Mouse (Mus musculus) cerebellum, adult 2 months (tissue): ENCODE results near the gene Sorbs2. TPM values are rescaled to one million over a fixed set of nuclear protein-coding genes. Genes with fewer than 3 reads are reported as not detected.

Source experiments
- DNase-seq, 2 experiments: peaks; one replicate each; pipeline ENCODE4 v3.0.0; 2021
- H3K27ac ChIP-seq: fragments of 200-500 bp; 2 replicates; pipeline ENCODE4 v1.5.1; 2012; ENCODE audit warnings: low read length, control low read depth, inconsistent platforms; ENCODE audit not compliant: insufficient read depth
- H3K27me3 ChIP-seq: fragments of 200-500 bp; 2 replicates; pipeline ENCODE4 v1.6.1; 2012; ENCODE audit warnings: inconsistent platforms, mild to moderate bottlenecking, low read length, moderate library complexity; ENCODE audit not compliant: control insufficient read depth, insufficient read depth
- H3K4me1 ChIP-seq: fragments of 200-500 bp; 2 replicates; pipeline ENCODE4 v1.6.1; 2011; ENCODE audit warnings: low read length; ENCODE audit not compliant: control insufficient read depth, insufficient read depth
- H3K4me3 ChIP-seq: fragments of 200-500 bp; replicated peaks from 2 replicates; pipeline ENCODE3; 2011; ENCODE audit warnings: mild to moderate bottlenecking, low read depth, low read length, control low read depth; ENCODE audit not compliant: insufficient read depth
- CTCF ChIP-seq: fragments of 200-500 bp; IDR thresholded peaks from 2 replicates; pipeline ENCODE4 v1.5.1; 2011; ENCODE audit warnings: low read depth, mild to moderate bottlenecking, control low read depth, low read length, moderate library complexity, borderline replicate concordance; ENCODE audit not compliant: insufficient read depth
- POLR2A ChIP-seq: fragments of 200-500 bp; IDR thresholded peaks from 2 replicates; pipeline ENCODE4 v1.6.1; 2011; ENCODE audit warnings: low read length, control low read depth, borderline replicate concordance; ENCODE audit not compliant: insufficient read depth
- WGBS: fragments of 180-500 bp; shearing (Covaris S2); methylation state at CpG from one replicate; pipeline ENCODE4 v1.1.7; 2018; 5-methylcytosine and 5-hydroxymethylcytosine counted together
- polyA plus RNA-seq: library from polyadenylated mRNA; depleted of rRNA; stranded (reverse); fragments of >200 nt; gene quantifications from 2 replicates; pipeline ENCODE4 v1.2.3, GENCODE M21; 2012

Gene Sorbs2
- polyA plus RNA-seq, 1 experiment = 33.0 TPM

- 45% methylated on average over 7 of the region's 7 CpGs for WGBS
- no peak for DNase-seq
- Histone ChIP-seq H3K4me1 (no peaks in the 10 kb centered on the region), H3K27me3 (no peaks in the 10 kb centered on the region), H3K27ac (no peak overlapping the region), H3K4me3 (no peak overlapping the region)
- no peak for TF ChIP-seq POLR2A
- TF ChIP-seq CTCF = no peak
Observed at GRCm38 (mm10) chr8:45610426-45611215, 103.0 kb downstream of the Sorbs2 start.

GRCm38 (mm10) chr8:45611320-45611719 is 103.7 kb downstream of the Sorbs2 start:
- no peak overlapping the region for H3K4me3 ChIP-seq
- H3K4me1 ChIP-seq = no peaks in the 10 kb centered on the region
- no peaks in the 10 kb centered on the region for H3K27me3 ChIP-seq
- WGBS = 82% methylated on average over 1 of the region's 1 CpGs
- TF ChIP-seq CTCF = no peak
- DNase-seq = no peak
- no peak overlapping the region for H3K27ac ChIP-seq

GRCm38 (mm10) chr8:45614610-45615009 is 107.0 kb downstream of the Sorbs2 start:
- 54% methylated on average over 5 of the region's 5 CpGs for WGBS
- Histone ChIP-seq H3K4me3 (no peak overlapping the region), H3K4me1 (no peaks in the 10 kb centered on the region), H3K27me3 (no peaks in the 10 kb centered on the region), H3K27ac (no peak overlapping the region)
- no peak for DNase-seq
- TF ChIP-seq POLR2A (no peak), CTCF (no peak)

- no peaks in the 10 kb centered on the region for H3K27me3 ChIP-seq
- DNase-seq = no peak
- WGBS = 27% methylated on average over 9 of the region's 9 CpGs
- H3K27ac ChIP-seq = no peak overlapping the region
- no peaks in the 10 kb centered on the region for H3K4me1 ChIP-seq
- H3K4me3 ChIP-seq = no peak overlapping the region
- TF ChIP-seq POLR2A (no peak), CTCF (no peak)
Observed at GRCm38 (mm10) chr8:45615050-45615449, 107.5 kb downstream of the Sorbs2 start.

GRCm38 (mm10) chr8:45615551-45615950 is 108.0 kb downstream of the Sorbs2 start:
- no peak overlapping the region for H3K4me3 ChIP-seq
- DNase-seq = no peak
- H3K27ac ChIP-seq = no peak overlapping the region
- 60% methylated on average over 7 of the region's 7 CpGs for WGBS
- TF ChIP-seq CTCF = no peak
- no peak for TF ChIP-seq POLR2A
- no peaks in the 10 kb centered on the region for H3K27me3 ChIP-seq
- H3K4me1 ChIP-seq = 0 out of 2 replicates have a peak, but pooled peaks cover under 1% of the 10 kb centered on the region

- Histone ChIP-seq H3K4me1 (peaks cover 4% of the 10 kb centered on the region; the same call in 1 of the 2 replicates), H3K27ac (no peak overlapping the region), H3K27me3 (no peaks in the 10 kb centered on the region), H3K4me3 (no peak overlapping the region)
- WGBS = 51% methylated on average over 15 of the region's 15 CpGs
- no peak for DNase-seq
- no peak for TF ChIP-seq POLR2A
- TF ChIP-seq CTCF = no peak
Observed at GRCm38 (mm10) chr8:45621576-45622178, 114.1 kb downstream of the Sorbs2 start.

GRCm38 (mm10) chr8:45626406-45626805 is 118.8 kb downstream of the Sorbs2 start:
- no peak for DNase-seq
- H3K27me3 ChIP-seq = no peaks in the 10 kb centered on the region
- 28% methylated on average over 5 of the region's 5 CpGs for WGBS
- TF ChIP-seq CTCF = no peak
- H3K4me3 ChIP-seq = no peak overlapping the region
- H3K27ac ChIP-seq = no peak overlapping the region
- H3K4me1 ChIP-seq = no peaks in the 10 kb centered on the region; the same call in 1 of the 2 replicates
